Mouse (Mus musculus): Measurements from ENCODE around the gene Tex2. TPM values are rescaled to one million over a fixed set of nuclear protein-coding genes. Genes with fewer than 3 reads are reported as not detected.
"Not testable (repeated sequence)": the region's sequence is repeated elsewhere in the genome, so short reads cannot be mapped to it uniquely, and the experiment has no call there.

The Tex2 gene
- polyA plus RNA-seq, 1 experiment from 2014 or later, result 10.9 TPM

DNA sequence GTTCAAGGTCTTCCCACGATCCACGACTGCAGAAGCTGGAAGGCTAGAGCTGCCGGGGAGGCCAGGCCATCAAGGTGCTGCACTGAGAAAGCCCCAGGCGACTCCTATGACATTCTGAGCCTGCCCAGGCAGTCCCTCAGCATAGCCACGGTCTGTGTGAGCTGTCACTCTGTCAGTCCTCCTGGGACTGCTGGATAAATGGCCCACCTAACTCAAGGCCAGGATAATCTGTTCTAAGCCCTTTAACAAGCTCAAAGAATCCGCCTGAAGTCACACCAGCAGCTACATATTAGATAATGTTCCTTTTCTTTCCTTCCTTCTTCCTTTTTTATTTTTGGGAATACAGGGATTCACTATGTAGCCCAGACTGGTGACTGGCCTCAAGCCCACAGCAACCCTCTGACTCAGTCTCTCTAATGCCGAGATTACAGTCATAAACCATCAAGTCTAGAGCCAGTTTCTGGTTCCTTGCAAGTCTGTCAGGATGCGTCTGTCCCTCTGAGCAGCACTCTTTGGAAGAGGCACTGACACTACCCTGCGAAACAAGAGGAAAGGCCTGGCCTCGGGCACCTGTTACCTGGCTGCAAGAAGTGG, 15.4 kb downstream of the Tex2 start:
- no peak for ATAC-seq (ENCODE audit: insufficient number of reproducible peaks, low FRiP score, low TSS enrichment, low read depth)
- H3K27me3 ChIP-seq, result no peaks in the 10 kb centered on the region

DNA sequence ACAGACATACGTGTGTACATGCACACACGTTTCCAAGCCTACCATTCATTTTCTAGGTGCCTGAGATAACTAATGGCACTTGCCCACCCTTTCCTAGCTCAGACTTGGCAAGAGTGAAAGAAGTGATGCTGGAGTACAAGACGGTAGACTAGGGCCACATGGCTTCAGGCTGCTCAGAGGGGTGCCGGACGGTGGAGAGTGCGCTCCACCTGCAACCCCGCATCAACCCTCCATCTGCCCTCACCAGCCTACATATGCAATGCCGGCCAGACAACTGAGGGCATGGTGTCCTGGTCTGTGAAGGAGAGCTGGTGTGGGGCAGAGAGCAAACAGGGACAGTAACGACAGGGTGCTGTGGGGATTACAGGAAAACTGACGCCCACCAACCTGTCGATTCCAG, 22.0 kb downstream of the Tex2 start:
- WGBS, result 86% methylated on average over 11 of the region's 11 CpGs
- no peak for ATAC-seq (ENCODE audit: insufficient number of reproducible peaks, low FRiP score, low TSS enrichment, low read depth)

More for the DNA sequence above, 15.4 kb downstream of the Tex2 start:
- Histone ChIP-seq H3K9me3 (no peaks in the 10 kb centered on the region), H3K27ac (no peak overlapping the region), H3K9ac (no peak overlapping the region), H3K36me3 (0 out of 2 replicates have a peak, but pooled peaks cover 5% of the 10 kb centered on the region), H3K4me2 (no peak overlapping the region), H3K4me3 (no peak overlapping the region), H3K4me1 (peaks cover 10% of the 10 kb centered on the region; the same call in 1 of the 2 replicates)
- 58% methylated on average over 10 of the region's 10 CpGs for WGBS

DNA sequence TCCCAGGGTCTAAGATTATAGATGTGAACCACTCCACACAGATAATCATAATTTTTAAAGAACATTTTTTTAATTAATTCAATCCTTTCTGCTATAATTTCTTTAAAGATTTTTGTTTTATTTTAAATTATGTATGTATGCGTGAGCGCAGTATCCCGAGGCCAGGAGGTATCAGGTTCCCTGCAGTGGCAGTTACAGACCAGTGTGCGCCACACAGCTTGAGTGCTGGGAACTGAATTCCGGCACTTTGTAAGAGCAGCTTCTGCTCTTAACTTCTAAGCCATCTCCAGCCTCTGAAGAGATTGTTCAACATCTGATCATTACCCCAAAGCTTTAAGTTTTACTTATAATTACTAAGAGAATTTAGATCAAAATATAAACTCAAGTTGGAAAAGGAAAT, 23.1 kb downstream of the Tex2 start:
- 0 out of 2 replicates have a peak, but pooled peaks cover 7% of the 10 kb centered on the region for H3K36me3 ChIP-seq
- peaks cover 22% of the 10 kb centered on the region for H3K4me1 ChIP-seq
- H3K4me3 ChIP-seq, result no peak overlapping the region
- no peaks in the 10 kb centered on the region for H3K9me3 ChIP-seq
- H3K27me3 ChIP-seq, result no peaks in the 10 kb centered on the region
- no peak for ATAC-seq (ENCODE audit: insufficient number of reproducible peaks, low FRiP score, low TSS enrichment, low read depth)
- H3K27ac ChIP-seq, result no peak overlapping the region
- H3K9ac ChIP-seq, result no peak overlapping the region
- no peak overlapping the region for H3K4me2 ChIP-seq
- 43% methylated on average over 5 of the region's 5 CpGs for WGBS

More for the DNA sequence above, 22.0 kb downstream of the Tex2 start:
- H3K27me3 ChIP-seq, result no peaks in the 10 kb centered on the region
- H3K36me3 ChIP-seq, result 0 out of 2 replicates have a peak, but pooled peaks cover 7% of the 10 kb centered on the region
- H3K9ac ChIP-seq, result no peak overlapping the region
- no peak overlapping the region for H3K4me3 ChIP-seq
- H3K4me1 ChIP-seq, result peaks cover 28% of the 10 kb centered on the region
- H3K27ac ChIP-seq, result no peak overlapping the region
- H3K9me3 ChIP-seq, result no peaks in the 10 kb centered on the region
- H3K4me2 ChIP-seq, result no peak overlapping the region

DNA sequence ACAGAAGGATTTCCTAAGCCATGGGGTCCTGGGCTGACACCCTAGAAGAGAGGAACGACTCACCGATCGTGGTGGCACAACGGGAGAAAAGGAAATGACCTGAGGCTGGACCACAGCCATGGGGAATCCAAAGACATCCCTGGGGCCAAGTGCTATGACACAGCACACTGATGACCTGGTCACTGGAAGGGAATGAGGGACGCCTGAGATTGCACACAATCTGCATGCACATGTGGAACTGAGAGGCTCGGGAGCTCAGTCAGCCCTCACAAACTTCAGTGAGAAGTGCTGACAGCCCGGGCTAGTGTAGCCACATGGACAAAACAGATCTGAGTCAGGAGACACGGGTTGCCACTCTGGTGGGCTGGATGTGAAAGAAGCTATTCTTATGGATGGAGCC, 24.4 kb downstream of the Tex2 start:
- Histone ChIP-seq H3K4me1 (peaks cover 22% of the 10 kb centered on the region), H3K4me3 (no peak overlapping the region), H3K36me3 (0 out of 2 replicates have a peak, but pooled peaks cover 7% of the 10 kb centered on the region), H3K27me3 (no peaks in the 10 kb centered on the region), H3K9me3 (no peaks in the 10 kb centered on the region), H3K4me2 (no peak overlapping the region), H3K9ac (no peak overlapping the region), H3K27ac (no peak overlapping the region)
- WGBS, result 45% methylated on average over 8 of the region's 8 CpGs
- ATAC-seq (ENCODE audit: insufficient number of reproducible peaks, low FRiP score, low TSS enrichment, low read depth), result no peak

DNA sequence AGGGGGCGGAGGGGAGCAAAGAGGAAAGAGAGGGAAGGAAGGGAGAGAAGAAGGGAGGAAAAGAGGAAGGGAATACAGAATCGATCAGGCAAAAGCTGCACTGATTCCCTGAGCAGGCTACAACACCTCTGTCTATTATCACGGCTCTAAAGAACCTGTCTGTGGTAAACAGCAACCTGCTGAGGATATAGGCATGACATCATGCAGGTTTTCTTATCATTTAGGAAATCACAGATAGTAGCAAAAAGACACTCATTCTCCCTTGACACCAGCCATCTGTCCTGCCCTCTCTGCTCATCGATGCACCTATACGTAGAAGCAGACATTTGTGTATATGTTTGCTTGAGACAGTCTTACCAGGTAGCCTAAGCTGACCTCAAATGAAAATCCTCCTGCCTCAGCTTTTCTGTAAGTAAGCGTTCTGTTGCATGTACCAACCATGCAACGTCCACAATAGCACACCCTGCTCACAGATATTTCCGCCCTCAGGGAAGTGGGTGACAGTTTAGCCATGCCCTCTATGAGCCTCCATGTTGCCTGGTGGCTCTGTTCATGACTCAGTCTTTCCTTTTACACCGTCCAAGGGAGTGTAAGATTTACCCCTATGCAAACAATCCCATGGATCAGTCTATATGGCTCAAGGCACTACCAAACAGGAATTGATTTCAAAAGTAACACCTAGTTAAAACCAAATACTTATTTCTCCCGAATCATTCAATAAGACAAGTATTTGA, 25.3 kb downstream of the Tex2 start:
- no peaks in the 10 kb centered on the region for H3K27me3 ChIP-seq
- 82% methylated on average over 10 of the region's 10 CpGs for WGBS
- no peak overlapping the region for H3K27ac ChIP-seq
- peaks cover 22% of the 10 kb centered on the region for H3K4me1 ChIP-seq
- ATAC-seq (ENCODE audit: insufficient number of reproducible peaks, low FRiP score, low TSS enrichment, low read depth), result no peak
- no peaks in the 10 kb centered on the region for H3K9me3 ChIP-seq
- H3K36me3 ChIP-seq, result 0 out of 2 replicates have a peak, but pooled peaks cover 3% of the 10 kb centered on the region
- H3K4me2 ChIP-seq, result no peak overlapping the region
- H3K4me3 ChIP-seq, result no peak overlapping the region
- no peak overlapping the region for H3K9ac ChIP-seq

DNA sequence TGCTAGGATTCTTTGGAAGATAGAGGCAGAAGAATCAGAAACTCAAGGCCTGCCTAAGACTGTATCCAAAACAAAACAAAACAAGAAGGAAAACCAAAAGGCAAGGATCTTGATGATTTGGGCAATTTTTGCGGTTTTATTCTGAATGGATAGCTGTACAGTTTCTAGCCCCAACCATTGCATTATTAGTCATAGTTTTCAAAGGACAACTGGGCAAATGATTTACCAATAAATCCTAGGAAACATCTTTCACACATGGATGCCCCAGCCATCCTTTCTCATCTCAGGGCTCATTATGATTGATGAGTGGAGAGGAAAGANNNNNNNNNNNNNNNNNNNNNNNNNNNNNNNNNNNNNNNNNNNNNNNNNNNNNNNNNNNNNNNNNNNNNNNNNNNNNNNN, 29.4 kb downstream of the Tex2 start:
- Histone ChIP-seq H3K27me3 (no peaks in the 10 kb centered on the region), H3K4me2 (no peak overlapping the region), H3K9ac (no peak overlapping the region), H3K4me3 (no peak overlapping the region), H3K9me3 (no peaks in the 10 kb centered on the region), H3K4me1 (peaks cover 10% of the 10 kb centered on the region), H3K27ac (no peak overlapping the region), H3K36me3 (no peaks in the 10 kb centered on the region)
- no peak for ATAC-seq (ENCODE audit: insufficient number of reproducible peaks, low FRiP score, low TSS enrichment, low read depth)
- 97% methylated on average over 1 of the region's 1 CpGs for WGBS

DNA sequence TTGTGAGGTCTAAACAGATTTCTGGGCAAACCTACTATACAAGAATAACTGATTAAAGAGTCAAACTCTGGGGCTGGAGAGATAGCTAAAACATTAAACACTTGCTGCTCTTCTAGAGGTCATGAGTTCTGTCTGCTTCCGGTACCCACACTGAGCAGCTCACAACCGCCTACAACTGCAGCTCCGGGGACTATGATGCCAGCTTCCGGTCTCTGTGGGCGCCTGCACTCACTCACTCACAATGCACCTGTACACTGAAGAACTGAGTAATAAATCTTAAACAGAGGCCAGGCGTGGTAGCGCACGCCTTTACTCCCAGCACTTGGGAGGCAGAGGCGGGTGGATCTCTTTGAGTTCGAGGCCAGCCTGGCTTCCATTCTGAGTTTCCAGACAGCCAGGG, 31.9 kb downstream of the Tex2 start:
- Histone ChIP-seq H3K36me3 (no peaks in the 10 kb centered on the region), H3K9me3 (no peaks in the 10 kb centered on the region), H3K4me1 (peaks cover 6% of the 10 kb centered on the region; the same call in 1 of the 2 replicates), H3K4me3 (no peak overlapping the region), H3K27ac (no peak overlapping the region), H3K27me3 (no peaks in the 10 kb centered on the region), H3K9ac (no peak overlapping the region), H3K4me2 (no peak overlapping the region)
- 88% methylated on average over 10 of the region's 10 CpGs for WGBS
- ATAC-seq (ENCODE audit: insufficient number of reproducible peaks, low FRiP score, low TSS enrichment, low read depth), result no peak

DNA sequence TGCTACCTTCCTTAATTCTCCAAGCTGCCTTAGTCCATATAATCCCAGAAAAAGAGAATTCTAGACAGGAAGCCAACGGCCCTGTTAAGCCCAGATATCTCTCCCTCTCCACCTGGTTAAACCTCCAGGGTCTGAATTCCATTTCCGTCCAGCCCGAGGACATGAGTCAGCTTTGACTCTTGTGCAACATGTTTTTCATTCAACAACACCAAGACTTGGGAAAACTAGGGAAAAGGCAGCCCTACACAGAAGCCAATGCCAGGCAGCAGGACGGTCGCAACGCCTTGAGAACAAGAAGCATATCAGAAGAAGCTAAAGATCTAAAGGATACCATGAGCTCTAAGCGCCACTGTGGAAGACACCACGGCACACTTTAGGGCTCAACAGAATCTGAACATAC, 32.8 kb downstream of the Tex2 start:
- Histone ChIP-seq H3K36me3 (no peaks in the 10 kb centered on the region), H3K27ac (no peak overlapping the region), H3K4me2 (no peak overlapping the region), H3K4me1 (peaks cover 6% of the 10 kb centered on the region; the same call in 1 of the 2 replicates), H3K4me3 (no peak overlapping the region), H3K27me3 (no peaks in the 10 kb centered on the region), H3K9me3 (no peaks in the 10 kb centered on the region), H3K9ac (no peak overlapping the region)
- no peak for ATAC-seq (ENCODE audit: insufficient number of reproducible peaks, low FRiP score, low TSS enrichment, low read depth)
- 84% methylated on average over 8 of the region's 8 CpGs for WGBS

DNA sequence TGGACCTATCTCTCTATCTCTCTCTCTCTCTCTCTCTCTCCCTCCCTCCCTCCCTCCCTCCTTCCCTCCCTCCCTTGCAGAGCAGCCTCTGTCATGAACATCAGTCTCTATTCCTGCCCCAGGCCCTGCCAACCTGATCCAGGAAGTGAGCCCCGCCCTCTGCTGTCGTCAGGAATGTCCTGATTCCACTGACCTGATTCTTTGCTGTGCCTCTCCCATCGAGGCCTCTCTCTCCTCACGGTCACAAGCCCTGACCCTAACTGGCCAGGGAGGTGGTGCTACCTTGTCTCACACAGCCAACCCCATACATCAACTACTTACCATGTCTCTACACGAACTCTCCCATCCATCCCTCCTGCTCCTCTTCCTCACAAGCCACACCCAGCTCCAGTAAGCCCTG, 33.3 kb downstream of the Tex2 start:
- Histone ChIP-seq H3K9ac (no peak overlapping the region), H3K9me3 (no peaks in the 10 kb centered on the region), H3K27me3 (no peaks in the 10 kb centered on the region), H3K4me2 (no peak overlapping the region), H3K27ac (no peak overlapping the region), H3K36me3 (no peaks in the 10 kb centered on the region), H3K4me3 (no peak overlapping the region), H3K4me1 (peaks cover 6% of the 10 kb centered on the region; the same call in 1 of the 2 replicates)
- 47% methylated on average over 5 of the region's 5 CpGs for WGBS
- no peak for ATAC-seq (ENCODE audit: insufficient number of reproducible peaks, low FRiP score, low TSS enrichment, low read depth)

DNA sequence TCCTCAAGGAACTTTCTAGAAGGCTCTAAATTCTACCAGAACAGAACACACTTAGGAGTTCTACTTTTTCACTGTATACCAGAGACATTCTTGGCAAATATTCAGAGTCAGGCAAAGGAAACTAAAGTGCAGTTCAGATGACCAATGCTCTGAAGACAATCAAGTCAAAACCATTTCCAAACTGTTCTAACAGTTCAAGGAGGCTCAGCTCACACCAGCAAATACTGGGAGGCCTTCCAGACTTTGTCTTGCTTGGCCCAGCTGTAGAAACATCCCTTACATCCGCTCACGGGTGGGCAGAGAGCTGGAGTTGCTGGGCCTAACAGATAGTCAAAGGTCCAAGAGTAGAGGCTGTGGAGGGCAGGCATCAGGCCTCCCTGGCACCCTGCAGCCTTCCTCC, 34.1 kb downstream of the Tex2 start:
- Histone ChIP-seq H3K27ac (no peak overlapping the region), H3K27me3 (no peaks in the 10 kb centered on the region), H3K4me2 (no peak overlapping the region), H3K36me3 (no peaks in the 10 kb centered on the region), H3K4me1 (peaks cover 6% of the 10 kb centered on the region; the same call in 1 of the 2 replicates), H3K9ac (no peak overlapping the region), H3K9me3 (no peaks in the 10 kb centered on the region), H3K4me3 (no peak overlapping the region)
- 81% methylated on average over 2 of the region's 2 CpGs for WGBS
- no peak for ATAC-seq (ENCODE audit: insufficient number of reproducible peaks, low FRiP score, low TSS enrichment, low read depth)

DNA sequence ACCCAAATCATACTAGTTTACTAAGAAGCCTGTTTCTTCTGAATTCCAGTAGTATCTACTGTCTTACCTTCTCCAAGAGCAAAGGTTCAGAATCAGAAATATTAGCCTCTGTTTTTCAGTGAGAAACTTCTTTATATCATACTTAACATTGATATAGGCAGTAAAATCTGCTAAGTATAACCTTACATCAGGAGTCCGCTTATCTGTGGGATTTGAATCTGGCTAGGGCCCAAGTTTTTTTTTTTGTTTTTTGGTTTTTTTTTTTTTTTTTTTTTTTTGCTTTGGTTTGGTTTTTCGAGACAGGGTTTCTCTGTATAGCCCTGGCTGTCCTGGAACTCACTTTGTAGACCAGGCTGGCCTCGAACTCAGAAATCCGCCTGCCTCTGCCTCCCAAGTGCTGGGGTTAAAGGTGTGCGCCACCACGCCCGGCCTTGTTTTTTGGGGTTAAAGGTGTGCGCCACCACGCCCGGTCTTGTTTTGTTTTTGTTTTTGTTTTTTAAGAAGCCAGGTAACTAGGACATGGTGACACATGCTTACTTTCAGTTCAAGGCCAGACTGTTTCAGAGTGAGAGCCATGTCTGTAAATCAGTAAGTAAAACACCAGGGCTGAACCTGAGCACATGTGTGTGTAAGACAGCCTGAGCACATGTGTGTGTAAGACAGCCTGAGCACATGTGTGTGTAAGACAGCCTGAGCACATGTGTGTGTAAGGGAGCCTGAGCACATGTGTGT, 35.4 kb downstream of the Tex2 start:
- H3K4me2 ChIP-seq; H3K9me3 ChIP-seq; H3K4me3 ChIP-seq; H3K27ac ChIP-seq; H3K36me3 ChIP-seq; H3K9ac ChIP-seq; H3K27me3 ChIP-seq; ATAC-seq (ENCODE audit: insufficient number of reproducible peaks, low FRiP score, low TSS enrichment, low read depth): not testable (repeated sequence)
- WGBS, result 93% methylated on average over 10 of the region's 10 CpGs
- peaks cover 19% of the 10 kb centered on the region for H3K4me1 ChIP-seq

DNA sequence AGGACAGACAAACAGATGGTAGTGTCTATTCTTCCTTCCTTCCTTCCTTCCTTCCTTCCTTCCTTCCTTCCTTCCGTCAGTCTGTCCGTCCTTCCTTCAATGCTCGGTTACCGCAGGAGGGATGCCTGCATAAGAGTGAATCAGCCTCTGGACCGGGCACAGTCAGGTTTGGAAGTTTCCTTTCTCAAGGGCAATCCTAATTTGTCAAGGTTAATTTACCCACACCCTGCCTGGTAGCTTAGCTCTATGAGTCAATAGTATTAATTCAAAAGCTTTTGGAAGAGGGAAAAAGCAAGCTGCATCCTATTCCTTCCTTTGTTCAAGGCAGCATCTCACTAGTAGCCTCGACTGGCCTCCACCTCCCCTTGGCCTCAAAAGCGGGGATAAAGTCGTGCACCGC, 38.8 kb downstream of the Tex2 start:
- H3K9ac ChIP-seq, result no peak overlapping the region
- no peaks in the 10 kb centered on the region for H3K9me3 ChIP-seq
- ATAC-seq (ENCODE audit: insufficient number of reproducible peaks, low FRiP score, low TSS enrichment, low read depth), result no peak
- no peak overlapping the region for H3K27ac ChIP-seq
- WGBS, result 75% methylated on average over 9 of the region's 9 CpGs
- H3K4me2 ChIP-seq, result no peak overlapping the region
- no peaks in the 10 kb centered on the region for H3K36me3 ChIP-seq
- peaks cover 32% of the 10 kb centered on the region for H3K4me1 ChIP-seq
- H3K27me3 ChIP-seq, result no peaks in the 10 kb centered on the region
- H3K4me3 ChIP-seq, result no peak overlapping the region

All from limb, embryonic 15.5 days (tissue).